Comparison of ENCODE assay signal across 8 mouse cellular contexts in genomic region chr7:24971261-24971971, GRCm38 (mm10). TPM values are rescaled to one million over a fixed set of nuclear protein-coding genes. Genes with fewer than 3 reads are reported as not detected.
A peak's percentile ranks its signal among the peaks of the same experiment; 100 is the strongest.
DNase-seq lines count a peak whose midpoint lies in the region; ATAC-seq lines count a peak whose summit lies in the region.

No protein-coding gene starts in this region.

- no peaks in the 10 kb centered on the region for H3K27me3 ChIP-seq in embryonic facial prominence, embryonic 12.5 days
- no peaks in the 10 kb centered on the region for H3K27me3 ChIP-seq in limb, embryonic 13.5 days
- H3K27me3 ChIP-seq in midbrain, embryonic 12.5 days, result no peaks in the 10 kb centered on the region

- H3K36me3 ChIP-seq in embryonic facial prominence, embryonic 12.5 days, result no peaks in the 10 kb centered on the region
- H3K36me3 ChIP-seq in limb, embryonic 13.5 days, result peaks cover 8% of the 10 kb centered on the region
- H3K36me3 ChIP-seq in midbrain, embryonic 12.5 days, result no peaks in the 10 kb centered on the region

- WGBS in embryonic facial prominence, embryonic 12.5 days, result 8% methylated on average over 19 of the region's 19 CpGs
- WGBS in limb, embryonic 13.5 days, result 8% methylated on average over 19 of the region's 19 CpGs
- 8% methylated on average over 19 of the region's 19 CpGs for WGBS in midbrain, embryonic 12.5 days

- no peaks in the 10 kb centered on the region for H3K9me3 ChIP-seq in embryonic facial prominence, embryonic 12.5 days
- no peaks in the 10 kb centered on the region for H3K9me3 ChIP-seq in limb, embryonic 13.5 days
- H3K9me3 ChIP-seq in midbrain, embryonic 12.5 days, result no peaks in the 10 kb centered on the region

- peak overlapping the region; percentile 77 for H3K4me3 ChIP-seq in embryonic facial prominence, embryonic 12.5 days
- H3K4me3 ChIP-seq in limb, embryonic 13.5 days, result peak overlapping the region; percentile 83
- peak overlapping the region; percentile 70 for H3K4me3 ChIP-seq in midbrain, embryonic 12.5 days

- peaks cover 8% of the 10 kb centered on the region; the same call in 1 of the 2 replicates for H3K4me1 ChIP-seq in embryonic facial prominence, embryonic 12.5 days
- peaks cover 8% of the 10 kb centered on the region for H3K4me1 ChIP-seq in limb, embryonic 13.5 days
- peaks cover 12% of the 10 kb centered on the region for H3K4me1 ChIP-seq in midbrain, embryonic 12.5 days

- no peak; the same call in 1 of the 2 replicates for ATAC-seq in embryonic facial prominence, embryonic 12.5 days (ENCODE audit: insufficient number of reproducible peaks, insufficient read depth, low FRiP score, low TSS enrichment)
- ATAC-seq in limb, embryonic 13.5 days (ENCODE audit: low FRiP score, low read depth), result no peak
- ATAC-seq in midbrain, embryonic 12.5 days (ENCODE audit: low FRiP score, low read depth), result peak; percentile 23; the same call in 1 of the 2 replicates

- peak; percentile 20 for DNase-seq in gastrocnemius, adult 18-20 months (ENCODE audit: low spot score)
- DNase-seq in gastrocnemius, postnatal 36 days, result no peak
- peak; percentile 23 for DNase-seq in T-cell, adult 2 months (ENCODE audit: low spot score)
- DNase-seq in heart, postnatal 36 days, result peak; percentile 21 to 36
- peak; percentile 50 for DNase-seq in thymus, postnatal 14 days

- intact Hi-C loops in gastrocnemius, postnatal 36 days (cut with DNase I), result loop anchor here (10.0 kb wide), 1 partner anchor 157 kb away; no protein-coding TSS in a partner anchor
- intact Hi-C loops in heart, postnatal 36 days (cut with DNase I), result loop anchor here (10.0 kb wide), 1 partner anchor 367 kb away; no protein-coding TSS in a partner anchor

- peak overlapping the region; percentile 72 for H3K4me2 ChIP-seq in embryonic facial prominence, embryonic 12.5 days (replicated peaks)
- peak overlapping the region; percentile 79 for H3K4me2 ChIP-seq in limb, embryonic 13.5 days (replicated peaks)
- peak overlapping the region; percentile 83 for H3K4me2 ChIP-seq in midbrain, embryonic 12.5 days (replicated peaks)

- peak overlapping the region; percentile 77; the same call in 1 of the 2 replicates for H3K9ac ChIP-seq in embryonic facial prominence, embryonic 12.5 days
- peak overlapping the region; percentile 89 for H3K9ac ChIP-seq in limb, embryonic 13.5 days
- peak overlapping the region; percentile 72 for H3K9ac ChIP-seq in midbrain, embryonic 12.5 days (replicated peaks)

- H3K27ac ChIP-seq in embryonic facial prominence, embryonic 12.5 days, result peak overlapping the region; percentile 67
- no peak overlapping the region; the same call in 1 of the 2 replicates for H3K27ac ChIP-seq in limb, embryonic 13.5 days
- H3K27ac ChIP-seq in midbrain, embryonic 12.5 days (replicated peaks), result 0 out of 2 replicates have a peak overlapping the region, but pooled peaks have one; percentile 60

RNA-seq across cellular contexts. Expression of gene Rabac1, which starts 1.1 kb away (rescaled TPM):
- total RNA-seq in gastrocnemius, adult 18-20 months (2021), result 100 to 1,000 TPM; 222 to 264 TPM
- 100 to 1,000 TPM; 188 to 189 TPM for total RNA-seq in gastrocnemius, postnatal 36 days (2021)
- polyA plus RNA-seq in embryonic facial prominence, embryonic 12.5 days (2016; fragmentation: Nextera tagmentation; extraction: Ambion mirVana), result 106 and 116 TPM in 2 replicates
- 100 to 1,000 TPM; 305 to 326 TPM for total RNA-seq in heart, postnatal 36 days (2021)
- polyA plus RNA-seq in limb, embryonic 13.5 days (2015; fragmentation: Nextera tagmentation; extraction: Ambion mirVana), result 138 and 146 TPM in 2 replicates
- 111 and 118 TPM in 2 replicates for polyA plus RNA-seq in midbrain, embryonic 12.5 days (2016; fragmentation: Nextera tagmentation; extraction: Ambion mirVana)

RNA-seq across cellular contexts. Expression of gene Gm4881, which starts 27.1 kb away (rescaled TPM):
- not detected for total RNA-seq in gastrocnemius, adult 18-20 months (2021)
- total RNA-seq in gastrocnemius, postnatal 36 days (2021), result not detected
- not detected in 2 replicates for polyA plus RNA-seq in embryonic facial prominence, embryonic 12.5 days (2016; fragmentation: Nextera tagmentation; extraction: Ambion mirVana)
- not detected for total RNA-seq in heart, postnatal 36 days (2021)
- not detected in 2 replicates for polyA plus RNA-seq in limb, embryonic 13.5 days (2015; fragmentation: Nextera tagmentation; extraction: Ambion mirVana)
- polyA plus RNA-seq in midbrain, embryonic 12.5 days (2016; fragmentation: Nextera tagmentation; extraction: Ambion mirVana), result 3.6 and 5.9 TPM in 2 replicates

RNA-seq across cellular contexts. Expression of gene Atp1a3, which starts 34.3 kb away (rescaled TPM):
- under 1 TPM; 0.17 to 0.23 TPM for total RNA-seq in gastrocnemius, adult 18-20 months (2021)
- total RNA-seq in gastrocnemius, postnatal 36 days (2021), result under 1 TPM; 0.08 to 0.15 TPM
- 3.8 and 7.4 TPM in 2 replicates for polyA plus RNA-seq in embryonic facial prominence, embryonic 12.5 days (2016; fragmentation: Nextera tagmentation; extraction: Ambion mirVana)
- total RNA-seq in heart, postnatal 36 days (2021), result under 1 TPM; 0.35 to 0.67 TPM
- polyA plus RNA-seq in limb, embryonic 13.5 days (2015; fragmentation: Nextera tagmentation; extraction: Ambion mirVana), result 0.59 and 1.3 TPM in 2 replicates
- polyA plus RNA-seq in midbrain, embryonic 12.5 days (2016; fragmentation: Nextera tagmentation; extraction: Ambion mirVana), result 77.8 and 86.3 TPM in 2 replicates

Comparison
In these comparisons a context has a peak if more than half of its experiments do, and no peak if none do; other contexts are left out.
1. DNase-seq: peak in gastrocnemius, adult 18-20 months (single experiment), T-cell, adult 2 months (single experiment), heart, postnatal 36 days (2 of 2) and thymus, postnatal 14 days (single experiment); none in gastrocnemius, postnatal 36 days (0 of 2).
2. Peak in every context shown above with its lines, with median percentiles within 50 percentile points of each other: H3K4me2 ChIP-seq, H3K4me3 ChIP-seq and H3K9ac ChIP-seq.